Mouse (Mus musculus): ENCODE results near the gene Msi2. TPM values are rescaled to one million over a fixed set of nuclear protein-coding genes. Genes with fewer than 3 reads are reported as not detected.

Msi2 gene
- polyA plus RNA-seq, 3 experiments from 2014 or later: 23.6 to 30.8 (median 26.0) TPM

DNA sequence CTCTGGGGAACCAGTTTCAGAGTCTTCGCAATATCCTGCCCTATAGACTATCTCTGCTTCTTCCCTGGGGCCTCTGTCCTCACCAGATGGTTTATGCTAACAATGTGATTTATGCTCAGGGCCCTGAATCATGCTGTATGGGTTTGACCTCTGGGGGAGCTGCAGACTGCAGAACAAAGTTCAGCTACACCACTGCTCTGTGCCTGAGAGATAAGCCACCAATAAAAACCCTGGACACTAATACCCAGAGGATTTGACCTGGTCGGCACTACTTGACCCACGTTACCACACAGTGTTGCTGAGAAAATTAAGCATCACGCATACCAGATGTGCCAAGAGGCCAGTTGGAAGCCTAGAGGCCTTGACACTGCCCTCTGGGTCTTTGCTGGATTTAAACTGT, 420.8 kb downstream of the Msi2 start:
- no peak for ATAC-seq

DNA sequence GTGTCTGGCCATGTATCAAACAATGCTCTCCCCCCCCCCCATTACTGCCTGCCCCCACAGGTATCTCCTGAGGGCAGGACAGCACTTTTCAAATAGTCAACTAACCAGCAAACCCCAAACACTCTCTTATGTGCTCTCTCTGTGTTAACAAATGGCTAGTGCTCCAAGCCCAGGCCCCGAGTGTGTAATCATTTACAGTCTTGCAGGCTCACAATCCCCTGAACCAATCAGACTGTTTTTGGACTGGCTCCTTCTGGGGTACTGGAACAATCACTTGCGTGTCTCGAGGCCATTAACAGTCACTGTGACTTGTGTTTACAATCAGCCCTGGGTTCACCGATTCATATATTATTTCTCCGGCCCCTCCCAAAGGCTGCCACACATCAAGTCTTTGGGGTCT, 423.0 kb downstream of the Msi2 start:
- no peak for ATAC-seq

- ATAC-seq: no peak
Measured at GRCm38 (mm10) chr11:88294394-88294710, 424.0 kb downstream of the Msi2 start.

DNA sequence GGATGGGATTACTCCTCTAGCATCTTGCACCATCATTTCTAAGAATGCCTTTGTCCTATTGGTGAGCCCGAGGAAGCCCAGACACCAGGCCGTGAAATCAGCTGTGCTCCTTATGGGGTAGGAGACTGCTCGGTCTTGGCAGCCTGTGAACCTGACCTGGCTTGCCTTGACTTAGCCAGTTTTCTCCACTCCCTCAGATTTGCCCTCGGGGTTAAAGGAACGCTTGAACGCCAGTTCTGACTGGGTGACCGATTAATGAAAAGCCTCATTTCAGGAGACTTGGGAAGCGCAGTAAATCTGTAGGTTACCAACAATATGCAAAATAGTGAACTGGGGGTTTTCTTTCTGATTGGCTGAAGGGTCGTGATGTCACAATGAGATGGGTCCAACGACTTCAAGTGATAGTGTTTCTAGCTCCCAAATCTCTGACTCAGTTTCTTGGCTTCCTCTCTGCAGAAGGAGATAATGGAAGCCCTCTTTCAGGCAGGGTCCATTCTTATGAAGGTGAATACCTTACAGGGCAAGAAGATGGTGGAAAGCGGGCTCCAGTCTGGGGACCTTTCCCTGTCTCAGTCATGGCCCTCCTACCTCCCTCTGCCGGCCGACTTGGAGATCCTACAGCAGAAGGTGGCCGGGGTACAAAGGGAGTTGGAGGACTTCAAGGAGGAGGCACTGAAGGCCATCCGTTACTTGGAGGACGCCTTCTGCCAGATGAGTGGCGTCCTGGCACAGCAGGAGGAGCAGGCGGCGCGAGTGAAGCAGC, 424.5 kb downstream of the Msi2 start, which contains the start of gene Ccdc182:
Ccdc182 (plus strand) TSS at position 428 of the 763 bp plus-strand sequence.
- no peak for ATAC-seq

DNA sequence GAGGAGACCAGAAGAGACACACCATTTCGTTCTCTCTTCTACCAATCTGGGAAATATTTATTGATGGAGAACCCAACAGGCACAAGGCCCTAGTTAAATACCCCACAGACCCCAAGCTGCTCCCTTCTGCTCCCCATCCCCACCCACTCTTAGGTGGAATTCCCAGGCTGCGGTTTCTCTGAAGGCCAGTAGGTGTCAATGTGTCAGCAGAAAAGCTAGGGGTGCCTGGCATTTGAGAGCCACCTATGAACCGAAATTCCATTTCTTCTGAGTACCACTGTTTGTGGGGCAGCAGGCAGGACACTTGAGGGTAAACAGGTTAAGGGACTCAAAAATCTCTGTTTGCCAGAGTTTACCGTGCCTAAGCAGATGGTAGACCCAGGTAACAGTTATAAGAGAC, 426.6 kb downstream of the Msi2 start:
- ATAC-seq: no peak

DNA sequence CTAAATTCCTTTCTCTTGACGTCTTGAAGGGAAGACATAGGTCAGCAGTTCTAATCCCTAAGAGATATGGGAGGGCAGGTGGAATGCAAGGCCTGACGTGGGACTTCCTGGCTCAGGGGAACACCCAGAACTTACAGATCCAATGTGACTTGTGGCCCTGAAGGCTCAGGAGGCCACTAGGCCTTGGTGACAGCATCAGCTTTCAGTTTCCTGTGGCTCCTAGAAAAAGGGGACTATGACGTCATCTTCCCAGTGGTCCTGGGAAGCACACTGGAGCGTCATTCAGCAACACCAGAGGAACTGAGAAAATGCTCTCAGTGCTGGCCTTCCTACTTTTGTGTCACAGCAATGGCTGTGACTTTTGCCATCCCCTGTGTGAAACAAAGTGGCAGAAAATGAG, 427.1 kb downstream of the Msi2 start:
- ATAC-seq: no peak

Other genes starting within 250 kb of the Msi2 start
- gene Akap1, start 146.1 kb upstream of the Msi2 start, polyA plus RNA-seq (2017; shearing (Covaris generic)): 1 to 10 TPM; 1.8 to 2.0 (median 2.0) TPM
- 10 to 100 TPM; 22.4 to 42.1 (median 22.8) TPM for gene Scpep1, start 237.0 kb upstream of the Msi2 start, polyA plus RNA-seq (2017; shearing (Covaris generic))
- gene Elobl, start 248.4 kb upstream of the Msi2 start, polyA plus RNA-seq (2017; shearing (Covaris generic)): 1 to 10 TPM in 1 of 3 experiments, not detected in 2; 1.8 TPM